Mouse (Mus musculus) stomach, postnatal 0 days (tissue): ENCODE measurements around the gene Gm20715. TPM values are rescaled to one million over a fixed set of nuclear protein-coding genes. Genes with fewer than 3 reads are reported as not detected.
A peak's percentile ranks its signal among the peaks of the same experiment; 100 is the strongest.

Experiments used
- ATAC-seq: fragments of 200-750 bp; cut with Nextera tagmentation; 2 replicates; pipeline ENCODE4 v1.8.0; 2017; ENCODE audit not compliant: low FRiP score, low TSS enrichment
- DNase-seq: peaks from one replicate; pipeline ENCODE4 v3.0.0-alpha.2; 2016; ENCODE audit warnings: low spot score
- H3K27ac ChIP-seq: fragments of 300-500 bp; sonication (generic); replicated peaks from 2 replicates; pipeline ENCODE4 v1.5.1; 2014; ENCODE audit warnings: mild to moderate bottlenecking, control low read depth
- H3K27me3 ChIP-seq: fragments of 300-500 bp; sonication (generic); 2 replicates; pipeline ENCODE4 v1.6.1; 2014; ENCODE audit warnings: low read length; ENCODE audit not compliant: control insufficient read depth, insufficient read depth
- H3K36me3 ChIP-seq: fragments of 300-500 bp; sonication (generic); 2 replicates; pipeline ENCODE4 v1.6.1; 2014; ENCODE audit warnings: low read length, mixed read lengths; ENCODE audit not compliant: control insufficient read depth, insufficient read depth
- H3K4me1 ChIP-seq: fragments of 300-500 bp; sonication (generic); replicated peaks from 2 replicates; pipeline ENCODE4 v1.6.1; 2014; ENCODE audit warnings: antibody characterized with exemption; ENCODE audit not compliant: control insufficient read depth, insufficient read depth
- H3K4me2 ChIP-seq: fragments of 300-500 bp; sonication (generic); replicated peaks from 2 replicates; pipeline ENCODE4 v1.6.1; 2014; ENCODE audit warnings: low read depth, mild to moderate bottlenecking, control low read depth, moderate library complexity
- H3K4me3 ChIP-seq: fragments of 300-500 bp; sonication (generic); 2 replicates; pipeline ENCODE4 v1.5.1; 2014; ENCODE audit warnings: low read depth, low read length, control low read depth
- H3K9ac ChIP-seq: fragments of 300-500 bp; sonication (generic); 2 replicates; pipeline ENCODE4 v1.6.1; 2014; ENCODE audit warnings: mild to moderate bottlenecking, low read length, control low read depth, mixed read lengths
- H3K9me3 ChIP-seq: fragments of 300-500 bp; sonication (generic); 2 replicates; pipeline ENCODE4 v1.6.1; 2016; ENCODE audit warnings: low read length; ENCODE audit not compliant: control insufficient read depth
- CTCF ChIP-seq: IDR thresholded peaks from 2 replicates; pipeline ENCODE4 v1.5.1; 2016; ENCODE audit warnings: antibody characterized with exemption, low read depth, mild to moderate bottlenecking, moderate library complexity
- EP300 ChIP-seq: optimal IDR thresholded peaks from 2 replicates; pipeline ENCODE3; 2016; ENCODE audit warnings: antibody characterized with exemption
- WGBS: fragments of 180-500 bp; shearing (Covaris S2); extraction: QIAGEN DNeasy Blood & Tissue Kit; methylation state at CpG from one replicate; pipeline ENCODE4 v1.1.7; 2014; 5-methylcytosine and 5-hydroxymethylcytosine counted together
- polyA plus RNA-seq: library from polyadenylated mRNA; unstranded; fragments of >200 nt; fragmentation: Nextera tagmentation; extraction: Ambion mirVana; gene quantifications from 2 replicates; pipeline ENCODE4 v1.2.1, GENCODE M21; 2015

Gene Gm20715
- polyA plus RNA-seq = not detected in 2 replicates

GRCm38 (mm10) chr7:6410043-6410442 is at the start of gene Gm20715:
Gene Gm20715, plus strand, starts transcription at chr7:6410277.
- no peaks in the 10 kb centered on the region for H3K27me3 ChIP-seq
- peak; percentile 94 for DNase-seq
- no peaks in the 10 kb centered on the region for H3K9me3 ChIP-seq
- no peak within 1 kb of the TSS for H3K4me2 ChIP-seq
- peak; percentile 98 for ATAC-seq
- no peaks in the 10 kb centered on the region for H3K36me3 ChIP-seq
- no peak within 1 kb of the TSS for H3K27ac ChIP-seq
- peak; percentile 49 for TF ChIP-seq CTCF
- TF ChIP-seq EP300 = no peak
- H3K4me1 ChIP-seq = no peaks in the 10 kb centered on the region
- no peak within 1 kb of the TSS for H3K9ac ChIP-seq
- no peak within 1 kb of the TSS for H3K4me3 ChIP-seq
- WGBS = under 1% methylated on average over 17 of the region's 17 CpGs

GRCm38 (mm10) chr7:6360477-6361060 is 49.5 kb upstream of the Gm20715 start:
- WGBS = 12% methylated on average over 9 of the region's 9 CpGs

GRCm38 (mm10) chr7:6361756-6362155 is 48.3 kb upstream of the Gm20715 start:
- Histone ChIP-seq H3K9me3 (no peaks in the 10 kb centered on the region), H3K4me3 (peak overlapping the region; percentile 46), H3K4me2 (peak overlapping the region; percentile 62), H3K27me3 (no peaks in the 10 kb centered on the region), H3K4me1 (0 out of 2 replicates have a peak, but pooled peaks cover 2% of the 10 kb centered on the region), H3K9ac (peak overlapping the region; percentile 48), H3K27ac (peak overlapping the region; percentile 86), H3K36me3 (no peaks in the 10 kb centered on the region)
- TF ChIP-seq CTCF (no peak), EP300 (no peak)
- 21% methylated on average over 7 of the region's 7 CpGs for WGBS
- ATAC-seq (no peak), DNase-seq (no peak)

More at GRCm38 (mm10) chr7:6360477-6361060, 49.5 kb upstream of the Gm20715 start:
- H3K9me3 ChIP-seq = no peaks in the 10 kb centered on the region
- H3K4me2 ChIP-seq = no peak overlapping the region
- H3K9ac ChIP-seq = no peak overlapping the region
- 0 out of 2 replicates have a peak, but pooled peaks cover 2% of the 10 kb centered on the region for H3K4me1 ChIP-seq
- no peaks in the 10 kb centered on the region for H3K36me3 ChIP-seq
- ATAC-seq (no peak), DNase-seq (peak; percentile 40)
- no peak overlapping the region for H3K4me3 ChIP-seq
- no peak for TF ChIP-seq EP300
- no peak for TF ChIP-seq CTCF
- no peaks in the 10 kb centered on the region for H3K27me3 ChIP-seq
- H3K27ac ChIP-seq = no peak overlapping the region

- ATAC-seq (peak; percentile 96), DNase-seq (peak; percentile 100)
- H3K9ac ChIP-seq = peak overlapping the region; percentile 48
- H3K27ac ChIP-seq = peak overlapping the region; percentile 86
- TF ChIP-seq EP300 (no peak), CTCF (no peak)
- peak overlapping the region; percentile 54 for H3K4me3 ChIP-seq
- no peaks in the 10 kb centered on the region for H3K9me3 ChIP-seq
- H3K4me2 ChIP-seq = peak overlapping the region; percentile 70
- 1% methylated on average over 38 of the region's 38 CpGs for WGBS
- H3K27me3 ChIP-seq = no peaks in the 10 kb centered on the region
- H3K36me3 ChIP-seq = no peaks in the 10 kb centered on the region
- 0 out of 2 replicates have a peak, but pooled peaks cover 2% of the 10 kb centered on the region for H3K4me1 ChIP-seq
Measured at GRCm38 (mm10) chr7:6362268-6363046, 47.6 kb upstream of the Gm20715 start.

GRCm38 (mm10) chr7:6363047-6363488 is 47.0 kb upstream of the Gm20715 start, which contains the start of gene Zfp78:
Gene Zfp78, plus strand, starts transcription at chr7:6363280.
- no peaks in the 10 kb centered on the region for H3K9me3 ChIP-seq
- 0 out of 2 replicates have a peak, but pooled peaks cover 2% of the 10 kb centered on the region for H3K4me1 ChIP-seq
- no peaks in the 10 kb centered on the region for H3K36me3 ChIP-seq
- H3K27me3 ChIP-seq = no peaks in the 10 kb centered on the region
- DNase-seq (peak; percentile 88), ATAC-seq (peak; percentile 84)
- H3K4me3 ChIP-seq = peak within 1 kb of the TSS; percentile 54
- TF ChIP-seq CTCF (peak; percentile 67), EP300 (no peak)
- WGBS = under 1% methylated on average over 23 of the region's 23 CpGs
- H3K27ac ChIP-seq = peak within 1 kb of the TSS; percentile 86
- peak within 1 kb of the TSS; percentile 63 for H3K9ac ChIP-seq
- peak within 1 kb of the TSS; percentile 70 for H3K4me2 ChIP-seq
